Mouse (Mus musculus) MEL (cell line): ENCODE data around the gene Pter.

Experiments
- EP300 ChIP-seq, 2 experiments: IDR thresholded peaks; 2 replicates each; pipeline ENCODE4 v1.6.1; 2011; ENCODE audit warnings: improper control_type of control experiment in 2 of 2, low read length in 2 of 2, low read depth in 1 of 2, mild to moderate bottlenecking in 1 of 2
- HCFC1 ChIP-seq: IDR thresholded peaks from 2 replicates; pipeline ENCODE4 v1.6.1; 2012; ENCODE audit warnings: low read depth, mild to moderate bottlenecking, inconsistent platforms, low read length, improper control_type of control experiment, moderate library complexity
- NELFE ChIP-seq: IDR thresholded peaks from 2 replicates; pipeline ENCODE4 v1.6.1; 2011; ENCODE audit warnings: low read depth, low read length, improper control_type of control experiment
- POLR2A ChIP-seq, 2 experiments: IDR thresholded peaks; 2 replicates each; pipeline ENCODE4 v1.6.1; 2011 to 2012; ENCODE audit warnings: low read length in 2 of 2, mild to moderate bottlenecking in 2 of 2, control low read depth in 1 of 2, improper control_type of control experiment in 1 of 2, low read depth in 1 of 2, moderate library complexity in 1 of 2; ENCODE audit not compliant: control insufficient read depth in 1 of 2, insufficient read depth in 1 of 2, poor library complexity in 1 of 2
- TCF12 ChIP-seq: IDR thresholded peaks from 2 replicates; pipeline ENCODE4 v1.6.1; 2014; ENCODE audit warnings: low read depth, mild to moderate bottlenecking, inconsistent platforms, low read length, improper control_type of control experiment, moderate library complexity
- UBTF ChIP-seq: IDR thresholded peaks from 2 replicates; pipeline ENCODE4 v1.6.1; 2012; ENCODE audit warnings: low read depth, mild to moderate bottlenecking, inconsistent platforms, low read length, improper control_type of control experiment, moderate library complexity, borderline replicate concordance; ENCODE audit not compliant: insufficient read depth
- ZMIZ1 ChIP-seq: IDR thresholded peaks from 2 replicates; pipeline ENCODE4 v1.6.1; 2012; ENCODE audit warnings: low read depth, mild to moderate bottlenecking, inconsistent platforms, low read length, improper control_type of control experiment, moderate library complexity

- TF ChIP-seq HCFC1 (no peak), EP300 (IDR thresholded peaks at IDR 0.05; ENCODE audit: low read depth in 1 of 2, low read length in 2 of 2) (no peak), POLR2A (IDR thresholded peaks at IDR 0.05; ENCODE audit: control insufficient read depth in 1 of 2, insufficient read depth in 1 of 2, low read depth in 1 of 2, low read length in 2 of 2, poor library complexity in 1 of 2) (no peak), ZMIZ1 (no peak), TCF12 (no peak), UBTF (no peak), NELFE (no peak)
These were observed 42.8 kb upstream of the Pter start for GRCm38 (mm10) chr2:12881009-12881408.
